Mouse (Mus musculus) right cerebral cortex, postnatal 36 days (tissue): ENCODE results near the gene Cox19.
A peak's percentile ranks its signal among the peaks of the same experiment; 100 is the strongest.

Experiments used
- DNase-seq, 2 experiments: peaks; one replicate each; pipeline ENCODE4 v3.0.0; 2022; ENCODE audit warnings: low spot score in 2 of 2, mixed read lengths in 1 of 2

Gene Cox19

GRCm38 (mm10) chr5:139327634-139328020, 23.6 kb downstream of the Cox19 start:
- no peak for DNase-seq

GRCm38 (mm10) chr5:139326986-139327633, 24.1 kb downstream of the Cox19 start:
- DNase-seq = no peak

DNA sequence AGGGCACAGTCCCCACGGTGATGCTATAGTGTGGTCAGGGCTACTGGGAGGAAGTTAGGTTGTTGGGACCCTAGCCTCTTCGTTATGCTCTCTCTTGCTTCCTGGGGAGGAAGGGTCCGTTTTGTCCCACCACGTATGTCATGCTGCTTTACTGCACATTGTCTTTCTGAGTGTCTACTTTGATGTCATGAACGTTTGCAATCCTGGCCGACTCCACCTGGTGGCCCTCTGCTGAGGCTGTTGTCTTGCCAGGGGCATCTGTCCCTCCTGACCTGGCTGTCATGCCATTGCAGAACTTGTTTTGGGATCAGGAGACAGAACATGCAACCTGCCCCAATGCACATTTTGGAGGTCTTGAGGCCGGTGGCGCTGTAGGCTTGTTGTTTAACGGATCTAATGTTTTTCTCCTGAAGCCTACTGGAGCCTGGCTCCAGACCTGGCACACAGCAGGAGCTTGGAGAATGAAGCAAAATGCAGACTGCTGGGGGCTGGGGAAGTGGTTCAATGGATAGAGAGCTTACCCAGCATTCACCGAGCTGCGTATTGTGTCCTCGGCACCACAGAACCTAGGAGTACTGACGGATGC, 25.0 kb downstream of the Cox19 start:
- no peak for DNase-seq

DNA sequence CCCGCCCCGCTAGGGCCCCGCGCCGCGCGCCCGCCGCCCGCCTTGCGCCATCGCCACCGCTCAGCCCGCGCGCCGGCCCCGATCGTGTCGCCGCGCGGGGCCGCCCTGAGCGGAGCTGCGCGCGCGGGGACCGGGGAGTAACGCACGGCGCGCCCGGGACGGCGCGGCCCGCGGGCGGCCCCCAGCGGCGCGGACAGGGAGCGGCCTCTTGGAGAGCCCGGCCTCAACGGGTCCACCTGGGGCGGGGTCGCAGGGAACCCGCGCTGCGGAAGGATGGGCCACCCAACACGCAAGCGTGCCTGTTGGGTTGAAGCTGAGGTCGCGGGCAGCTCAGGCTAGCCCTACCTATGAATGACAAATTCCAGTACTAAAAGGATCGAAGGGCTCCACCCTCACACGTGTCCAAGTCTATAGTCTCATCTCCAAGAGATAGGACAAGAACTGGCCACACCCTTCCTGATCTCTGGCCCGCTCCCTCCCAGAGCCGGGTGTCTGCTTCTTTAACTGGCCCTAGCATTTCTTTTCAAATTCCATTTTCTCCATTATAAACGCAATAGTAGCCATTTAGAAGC, 25.7 kb downstream of the Cox19 start, which contains the start of gene Adap1:
Gene Adap1, minus strand, starts transcription at position 228 of the 572 bp plus-strand sequence.
- DNase-seq = peak; percentile 45 to 50

- peak in 1 of 2 experiments; percentile 38 for DNase-seq
Measured at GRCm38 (mm10) chr5:139324691-139325394, 26.4 kb downstream of the Cox19 start.

DNA sequence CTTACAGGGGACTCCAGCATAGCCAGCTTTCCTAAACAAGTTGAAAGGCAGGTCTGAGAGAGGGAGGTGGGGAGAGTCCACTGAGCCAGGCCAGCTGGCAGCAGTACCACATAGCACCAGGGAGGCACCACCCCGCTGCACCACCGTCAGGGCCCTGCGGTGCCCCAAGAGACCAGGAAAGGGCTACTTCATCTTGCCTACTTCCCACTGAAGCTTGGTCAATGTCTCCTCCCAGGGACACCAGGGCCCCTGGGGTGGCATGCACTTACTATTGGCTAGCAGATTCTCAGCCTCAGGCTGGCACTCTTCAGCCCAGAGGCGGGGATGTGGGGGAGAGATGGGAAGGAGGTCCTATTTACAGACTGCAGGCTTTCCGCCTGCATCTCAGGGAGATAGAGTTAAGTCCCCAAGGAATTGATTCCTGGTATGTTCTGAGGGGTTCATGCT, 27.1 kb downstream of the Cox19 start:
- peak in 1 of 2 experiments; percentile 67 for DNase-seq

- no peak for DNase-seq
Measured at GRCm38 (mm10) chr5:139323260-139323924, 27.8 kb downstream of the Cox19 start.

GRCm38 (mm10) chr5:139321331-139321730, 29.9 kb downstream of the Cox19 start:
- no peak for DNase-seq

DNA sequence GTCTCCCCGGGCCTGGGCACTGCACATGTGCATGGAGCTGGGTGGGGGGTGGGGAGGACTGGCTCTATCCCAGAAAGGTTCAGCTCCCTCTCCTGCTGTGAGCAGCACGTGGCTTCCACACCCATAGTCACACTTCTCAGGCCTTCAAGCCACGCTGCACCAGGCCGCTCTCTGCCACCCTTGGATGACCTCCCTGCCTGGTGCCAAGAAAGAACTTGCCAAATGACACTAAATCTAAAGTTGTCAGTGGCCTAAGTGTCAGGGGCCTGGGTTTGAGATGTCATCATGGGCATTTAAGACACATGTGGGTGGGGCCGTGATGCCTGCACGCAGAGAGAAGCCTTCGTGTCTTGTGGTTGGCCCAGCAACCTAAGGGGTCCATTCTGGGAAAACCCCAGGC, 30.8 kb downstream of the Cox19 start:
- no peak for DNase-seq

DNA sequence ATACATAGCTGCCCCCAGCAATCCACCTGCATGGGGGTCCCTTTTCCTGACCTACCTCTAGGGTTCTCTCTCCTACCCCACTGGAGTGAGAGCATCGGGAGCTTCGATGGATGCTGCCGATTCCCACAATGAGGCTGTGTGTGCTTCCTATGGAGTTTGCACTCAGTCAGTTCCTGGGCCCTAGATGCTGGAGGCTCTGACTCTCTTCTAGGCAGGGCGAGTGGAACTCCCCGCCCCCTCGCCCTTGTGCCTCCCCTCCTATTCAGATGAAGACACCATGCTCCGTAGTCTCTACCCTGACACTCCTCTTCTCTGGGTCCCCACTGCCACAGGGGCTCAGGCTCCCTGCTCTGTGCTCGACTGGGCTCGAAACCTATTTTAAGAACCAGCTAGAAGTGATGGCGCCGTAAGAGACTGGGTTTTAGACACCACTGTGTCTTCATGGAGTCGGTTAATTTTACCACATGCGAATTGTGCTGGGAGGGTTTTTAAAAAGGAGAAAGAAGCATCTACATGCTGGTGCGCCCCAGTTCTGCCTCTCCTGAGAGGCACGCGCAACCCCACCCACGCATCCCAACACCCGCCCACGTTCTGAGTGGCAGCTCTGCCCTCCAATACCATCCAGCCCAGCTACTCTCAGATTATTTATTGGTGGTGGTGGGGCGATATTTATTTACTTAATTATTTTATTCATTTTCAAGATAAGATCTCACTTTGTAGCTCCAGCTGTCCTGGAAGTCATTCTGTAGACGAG, 33.3 kb downstream of the Cox19 start:
- DNase-seq = peak; percentile 48 to 69

- DNase-seq = no peak
Measured at GRCm38 (mm10) chr5:139316982-139317675, 34.1 kb downstream of the Cox19 start.

DNA sequence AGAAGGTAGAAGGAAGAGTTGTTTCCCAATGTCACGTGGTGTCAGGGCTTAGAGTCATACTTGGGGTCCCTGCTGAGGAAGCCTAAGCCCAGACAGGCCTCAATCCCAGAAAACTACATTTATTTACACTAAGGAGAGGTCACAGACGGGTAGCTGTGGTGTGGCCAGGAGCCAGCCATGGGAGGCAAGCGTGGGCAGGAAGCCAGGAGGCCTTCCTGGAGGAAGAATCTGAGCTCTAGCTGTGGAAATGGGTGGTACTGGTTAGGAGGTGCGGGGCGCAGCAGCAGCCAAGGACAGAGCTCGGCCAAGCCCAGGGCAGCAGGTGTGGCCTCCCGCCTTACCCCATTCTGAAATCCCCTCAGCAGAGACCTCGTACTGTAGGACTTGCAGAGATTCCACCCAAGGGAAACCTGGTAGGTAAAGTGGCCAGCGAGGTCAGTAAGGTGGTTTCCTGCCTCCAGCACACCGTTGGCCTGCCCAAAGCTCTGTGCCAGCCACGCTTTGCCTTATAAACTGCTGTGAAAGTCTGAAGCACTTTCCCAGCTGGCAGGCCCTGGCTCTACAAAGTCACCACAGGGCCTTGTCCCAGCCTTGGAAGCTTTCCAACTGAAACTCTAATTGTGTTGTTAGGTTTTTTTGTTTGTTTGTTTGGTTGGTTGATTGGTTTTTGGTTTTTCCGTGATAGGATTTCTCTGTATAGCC, 36.1 kb downstream of the Cox19 start:
- DNase-seq = no peak

DNA sequence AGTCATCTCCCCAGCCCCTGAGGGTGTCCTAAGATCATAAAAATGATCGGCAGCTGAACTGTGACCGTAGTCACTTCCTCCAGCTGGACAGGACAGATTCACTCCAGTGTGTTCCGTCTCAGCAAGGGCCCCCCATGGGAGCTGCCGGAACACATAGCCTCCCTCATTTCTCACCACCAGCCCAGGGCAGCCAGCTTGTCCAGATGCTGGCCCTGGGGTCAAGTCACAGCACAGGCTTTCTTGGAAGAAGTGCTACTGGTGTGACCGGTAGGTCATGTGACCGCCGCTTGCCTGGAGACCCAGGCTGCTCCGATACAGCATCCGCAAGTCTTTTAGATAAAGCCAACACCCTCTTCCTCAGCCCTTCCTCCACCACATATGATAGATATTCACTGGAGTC, 37.7 kb downstream of the Cox19 start:
- no peak for DNase-seq

DNA sequence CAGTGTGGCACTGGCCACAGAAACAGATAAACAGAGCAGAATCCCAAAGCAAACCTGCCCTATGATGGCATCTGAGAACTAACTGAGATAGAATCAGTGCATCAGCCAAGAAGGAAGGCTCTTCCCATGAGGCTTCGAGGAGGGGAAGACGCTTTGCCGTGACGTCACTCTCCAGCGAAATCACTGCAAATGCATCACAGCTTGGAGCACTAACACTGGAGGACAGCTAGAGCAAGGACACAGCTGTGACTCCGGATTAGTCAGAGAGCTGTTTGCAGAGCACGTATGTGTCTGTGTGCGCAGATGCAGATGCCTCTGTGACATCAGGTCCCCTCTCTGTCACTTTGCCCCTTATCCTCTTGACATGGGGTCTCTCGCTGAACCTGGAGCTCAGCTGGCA, 39.4 kb downstream of the Cox19 start:
- no peak for DNase-seq

GRCm38 (mm10) chr5:139310477-139310876, 40.7 kb downstream of the Cox19 start:
- DNase-seq = no peak

DNA sequence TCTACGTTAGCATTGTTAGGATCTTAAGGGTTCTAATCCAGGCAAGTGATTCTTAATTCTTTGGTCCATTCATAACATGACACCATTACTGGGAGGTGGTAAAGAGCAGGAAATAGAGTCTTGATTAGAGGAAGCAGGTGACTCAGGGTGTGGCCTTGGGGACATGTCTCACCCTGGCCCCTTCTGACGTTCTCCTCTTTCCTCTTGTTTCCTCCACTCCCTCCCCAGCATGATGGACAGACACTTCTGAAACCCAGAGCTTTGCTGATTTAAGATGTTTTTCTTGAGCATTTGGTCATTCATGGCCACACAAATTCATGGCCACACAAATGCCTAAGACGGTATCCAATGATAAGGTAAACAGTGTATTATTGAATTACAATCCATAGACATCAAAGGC, 41.3 kb downstream of the Cox19 start:
- no peak for DNase-seq

DNA sequence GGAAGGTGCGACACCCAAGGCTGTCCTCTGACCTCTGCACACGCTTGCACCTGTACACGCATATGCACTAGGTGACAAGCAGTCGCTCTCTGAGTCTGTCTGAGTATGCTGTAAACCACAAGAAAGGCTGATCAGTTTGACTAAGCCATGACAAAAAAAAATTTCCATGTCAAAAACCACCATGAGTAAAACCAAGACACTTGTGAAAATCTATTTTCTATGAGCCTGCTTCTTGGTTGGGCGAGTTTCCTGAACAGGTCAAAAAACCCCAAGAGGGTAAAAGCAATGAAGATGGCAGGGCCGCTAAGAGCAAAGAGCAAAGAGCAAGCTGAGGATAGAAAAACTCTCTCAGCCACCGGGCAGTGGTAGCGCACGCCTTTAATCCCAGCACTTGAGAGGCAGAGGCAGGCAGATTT, 47.6 kb downstream of the Cox19 start:
- DNase-seq = no peak

- no peak for DNase-seq
Measured at GRCm38 (mm10) chr5:139302101-139302500, 49.1 kb downstream of the Cox19 start.

DNA sequence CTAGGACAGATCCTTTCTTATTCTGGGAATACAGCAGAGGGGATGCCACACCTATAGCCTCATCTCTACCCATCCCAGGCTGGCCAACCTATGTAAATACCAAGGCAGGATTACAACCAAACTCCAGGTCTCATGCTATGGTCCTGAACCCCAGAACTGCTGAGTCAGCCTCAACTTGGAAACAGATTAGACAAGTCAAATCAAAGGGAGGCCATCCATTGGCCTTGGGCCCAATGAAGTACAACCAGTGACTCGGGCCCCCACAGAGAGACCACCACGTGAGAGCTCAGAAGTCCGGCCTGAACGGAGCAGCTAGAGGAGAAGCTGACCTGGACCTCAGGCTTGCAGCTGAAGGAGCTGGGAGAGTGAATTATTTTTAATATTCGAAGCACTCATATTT, 53.5 kb downstream of the Cox19 start:
- no peak for DNase-seq

DNA sequence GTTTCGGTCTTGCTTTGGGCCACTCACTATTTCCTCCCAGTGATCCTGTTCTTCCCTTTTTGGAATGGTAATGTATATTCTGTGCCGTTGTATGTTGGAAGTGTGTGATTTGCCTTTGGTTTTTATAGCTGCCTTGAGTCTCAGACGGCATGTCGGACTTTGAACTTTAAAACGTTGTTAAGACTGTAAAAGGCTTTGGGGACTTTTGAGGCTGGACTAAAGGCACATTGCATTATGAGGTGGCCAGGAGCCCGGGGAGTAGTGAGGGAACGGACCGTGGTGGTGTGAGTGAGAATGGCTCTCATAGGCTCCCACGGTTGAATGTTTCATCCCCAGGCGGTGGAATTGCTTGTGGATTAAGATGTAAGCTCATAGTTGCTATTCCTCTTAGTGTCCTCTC, 54.1 kb downstream of the Cox19 start:
- DNase-seq = no peak
